Mouse (Mus musculus) heart, embryonic 16.5 days (tissue): ENCODE results near the gene Lamtor2. TPM values are rescaled to one million over a fixed set of nuclear protein-coding genes. Genes with fewer than 3 reads are reported as not detected.
A peak's percentile ranks its signal among the peaks of the same experiment; 100 is the strongest.

Experiments
- ATAC-seq: fragments of 200-750 bp; cut with Nextera tagmentation; replicated peaks from 2 replicates; pipeline ENCODE4 v1.8.0; 2017; ENCODE audit warnings: moderate number of reproducible peaks; ENCODE audit not compliant: insufficient read depth, low FRiP score; ENCODE audit errors: extremely low read depth
- H3K27ac ChIP-seq: fragments of 300-500 bp; sonication (generic); 2 replicates; pipeline ENCODE4 v1.5.1; 2014; ENCODE audit warnings: mild to moderate bottlenecking, low read length, control low read depth, moderate library complexity
- H3K27me3 ChIP-seq: fragments of 300-500 bp; sonication (generic); 2 replicates; pipeline ENCODE4 v1.6.1; 2014; ENCODE audit warnings: low read length, mixed read lengths; ENCODE audit not compliant: control insufficient read depth, insufficient read depth
- H3K36me3 ChIP-seq: fragments of 300-500 bp; sonication (generic); 2 replicates; pipeline ENCODE4 v1.6.1; 2014; ENCODE audit not compliant: control insufficient read depth, insufficient read depth
- H3K4me1 ChIP-seq: fragments of 300-500 bp; sonication (generic); 2 replicates; pipeline ENCODE4 v1.6.1; 2014; ENCODE audit warnings: low read length, mixed read lengths; ENCODE audit not compliant: control insufficient read depth, insufficient read depth
- H3K4me2 ChIP-seq: fragments of 300-500 bp; sonication (generic); 2 replicates; pipeline ENCODE4 v1.6.1; 2014; ENCODE audit warnings: low read depth, mild to moderate bottlenecking, control low read depth, low read length
- H3K4me3 ChIP-seq: fragments of 300-500 bp; sonication (generic); 2 replicates; pipeline ENCODE4 v1.5.1; 2014; ENCODE audit warnings: mild to moderate bottlenecking, control low read depth, low read length
- H3K9ac ChIP-seq: fragments of 300-500 bp; sonication (generic); 2 replicates; pipeline ENCODE4 v1.6.1; 2014; ENCODE audit warnings: low read length, control low read depth
- H3K9me3 ChIP-seq: fragments of 300-500 bp; sonication (generic); replicated peaks from 2 replicates; pipeline ENCODE4 v1.6.1; 2016; ENCODE audit warnings: low read length; ENCODE audit not compliant: control insufficient read depth
- WGBS: fragments of 180-500 bp; shearing (Covaris S2); extraction: QIAGEN DNeasy Blood & Tissue Kit; methylation state at CpG from one replicate; pipeline ENCODE4 v1.1.7; 2014; 5-methylcytosine and 5-hydroxymethylcytosine counted together
- polyA plus RNA-seq: library from polyadenylated mRNA; unstranded; fragments of >200 nt; fragmentation: Nextera tagmentation; extraction: Ambion mirVana; gene quantifications from 2 replicates; pipeline ENCODE4 v1.2.1, GENCODE M21; 2015

The Lamtor2 gene
- polyA plus RNA-seq, 1 experiment from 2014 or later, result 139 TPM

- no peak for ATAC-seq
- Histone ChIP-seq H3K4me1 (peaks cover 38% of the 10 kb centered on the region), H3K9ac (no peak overlapping the region), H3K4me2 (no peak overlapping the region), H3K4me3 (no peak overlapping the region), H3K27ac (peak overlapping the region; percentile 57), H3K36me3 (peaks cover 18% of the 10 kb centered on the region), H3K27me3 (no peaks in the 10 kb centered on the region), H3K9me3 (no peaks in the 10 kb centered on the region)
- 60% methylated on average over 5 of the region's 5 CpGs for WGBS
Measured at GRCm38 (mm10) chr3:88540085-88540484, 12.8 kb downstream of the Lamtor2 start.

- no peak for ATAC-seq
- H3K4me2 ChIP-seq, result no peak overlapping the region
- peaks cover 45% of the 10 kb centered on the region for H3K4me1 ChIP-seq
- H3K9ac ChIP-seq, result 0 out of 2 replicates have a peak overlapping the region, but pooled peaks have one; percentile 14
- no peaks in the 10 kb centered on the region for H3K9me3 ChIP-seq
- peaks cover 18% of the 10 kb centered on the region for H3K36me3 ChIP-seq
- no peaks in the 10 kb centered on the region for H3K27me3 ChIP-seq
- no peak overlapping the region for H3K27ac ChIP-seq
- WGBS, result 40% methylated on average over 3 of the region's 3 CpGs
- no peak overlapping the region for H3K4me3 ChIP-seq
Measured at GRCm38 (mm10) chr3:88539397-88539796, 13.5 kb downstream of the Lamtor2 start.

GRCm38 (mm10) chr3:88538271-88539145 lies 14.4 kb downstream of the Lamtor2 start:
- WGBS, result 54% methylated on average over 9 of the region's 9 CpGs

GRCm38 (mm10) chr3:88537146-88537545 lies 15.7 kb downstream of the Lamtor2 start:
- H3K36me3 ChIP-seq, result peaks cover 18% of the 10 kb centered on the region
- peaks cover 57% of the 10 kb centered on the region for H3K4me1 ChIP-seq
- H3K27ac ChIP-seq, result no peak overlapping the region; the same call in 1 of the 2 replicates
- no peaks in the 10 kb centered on the region for H3K9me3 ChIP-seq
- no peak overlapping the region; the same call in 1 of the 2 replicates for H3K4me3 ChIP-seq
- H3K4me2 ChIP-seq, result peak overlapping the region; percentile 60
- ATAC-seq, result no peak
- 75% methylated on average over 6 of the region's 6 CpGs for WGBS
- H3K27me3 ChIP-seq, result no peaks in the 10 kb centered on the region
- peak overlapping the region; percentile 51 for H3K9ac ChIP-seq

More at GRCm38 (mm10) chr3:88538271-88539145, 14.4 kb downstream of the Lamtor2 start:
- H3K27ac ChIP-seq, result no peak overlapping the region
- peaks cover 18% of the 10 kb centered on the region for H3K36me3 ChIP-seq
- H3K4me3 ChIP-seq, result no peak overlapping the region
- H3K4me1 ChIP-seq, result peaks cover 54% of the 10 kb centered on the region
- no peak overlapping the region for H3K9ac ChIP-seq
- no peaks in the 10 kb centered on the region for H3K9me3 ChIP-seq
- H3K4me2 ChIP-seq, result no peak overlapping the region
- ATAC-seq, result no peak
- H3K27me3 ChIP-seq, result no peaks in the 10 kb centered on the region

GRCm38 (mm10) chr3:88536103-88536930 lies 16.6 kb downstream of the Lamtor2 start:
- Histone ChIP-seq H3K4me2 (peak overlapping the region; percentile 60), H3K4me3 (peak overlapping the region; percentile 39), H3K9me3 (no peaks in the 10 kb centered on the region), H3K4me1 (peaks cover 57% of the 10 kb centered on the region), H3K27ac (peak overlapping the region; percentile 14; the same call in 1 of the 2 replicates), H3K27me3 (no peaks in the 10 kb centered on the region), H3K36me3 (peaks cover 18% of the 10 kb centered on the region), H3K9ac (peak overlapping the region; percentile 51)
- WGBS, result 11% methylated on average over 64 of the region's 64 CpGs
- ATAC-seq, result peak; percentile 18; the same call in 1 of the 2 replicates

GRCm38 (mm10) chr3:88535527-88535926 lies 17.3 kb downstream of the Lamtor2 start:
- Histone ChIP-seq H3K4me1 (peaks cover 55% of the 10 kb centered on the region), H3K9me3 (no peaks in the 10 kb centered on the region), H3K27me3 (no peaks in the 10 kb centered on the region), H3K27ac (no peak overlapping the region), H3K36me3 (peaks cover 18% of the 10 kb centered on the region), H3K4me3 (no peak overlapping the region), H3K9ac (no peak overlapping the region; the same call in 1 of the 2 replicates), H3K4me2 (peak overlapping the region; percentile 60; the same call in 1 of the 2 replicates)
- no peak for ATAC-seq
- WGBS, result 81% methylated on average over 4 of the region's 4 CpGs

- WGBS, result 64% methylated on average over 3 of the region's 3 CpGs
- H3K9me3 ChIP-seq, result no peaks in the 10 kb centered on the region
- H3K4me2 ChIP-seq, result peak overlapping the region; percentile 81; the same call in 1 of the 2 replicates
- H3K36me3 ChIP-seq, result peaks cover 18% of the 10 kb centered on the region
- no peaks in the 10 kb centered on the region for H3K27me3 ChIP-seq
- peak overlapping the region; percentile 55 for H3K9ac ChIP-seq
- no peak for ATAC-seq
- H3K4me3 ChIP-seq, result no peak overlapping the region
- peaks cover 57% of the 10 kb centered on the region for H3K4me1 ChIP-seq
- no peak overlapping the region for H3K27ac ChIP-seq
Measured at GRCm38 (mm10) chr3:88535005-88535404, 17.9 kb downstream of the Lamtor2 start.

GRCm38 (mm10) chr3:88533706-88534105 lies 19.2 kb downstream of the Lamtor2 start:
- H3K27me3 ChIP-seq, result no peaks in the 10 kb centered on the region
- H3K4me3 ChIP-seq, result peak overlapping the region; percentile 86
- peak overlapping the region; percentile 95; the same call in 1 of the 2 replicates for H3K27ac ChIP-seq
- peak overlapping the region; percentile 91 for H3K9ac ChIP-seq
- H3K4me2 ChIP-seq, result peak overlapping the region; percentile 81
- WGBS, result 6% methylated on average over 5 of the region's 5 CpGs
- peaks cover 16% of the 10 kb centered on the region for H3K36me3 ChIP-seq
- H3K4me1 ChIP-seq, result peaks cover 62% of the 10 kb centered on the region
- ATAC-seq, result no peak
- H3K9me3 ChIP-seq, result no peaks in the 10 kb centered on the region
